Mouse (Mus musculus) C2C12 (cell line): Measurements from ENCODE around the gene Efl1.

Experiments
- CEBPB ChIP-seq: IDR thresholded peaks from one replicate; pipeline ENCODE4 v1.6.1; 2011; ENCODE audit warnings: low read depth, mild to moderate bottlenecking, control low read depth, moderate library complexity
- CTCF ChIP-seq: IDR thresholded peaks from one replicate; pipeline ENCODE4 v1.5.1; 2011; ENCODE audit not compliant: control insufficient read depth, insufficient read depth, insufficient read length
- MAX ChIP-seq: IDR thresholded peaks from one replicate; pipeline ENCODE4 v1.6.1; 2011; ENCODE audit warnings: mild to moderate bottlenecking, control low read depth

DNA sequence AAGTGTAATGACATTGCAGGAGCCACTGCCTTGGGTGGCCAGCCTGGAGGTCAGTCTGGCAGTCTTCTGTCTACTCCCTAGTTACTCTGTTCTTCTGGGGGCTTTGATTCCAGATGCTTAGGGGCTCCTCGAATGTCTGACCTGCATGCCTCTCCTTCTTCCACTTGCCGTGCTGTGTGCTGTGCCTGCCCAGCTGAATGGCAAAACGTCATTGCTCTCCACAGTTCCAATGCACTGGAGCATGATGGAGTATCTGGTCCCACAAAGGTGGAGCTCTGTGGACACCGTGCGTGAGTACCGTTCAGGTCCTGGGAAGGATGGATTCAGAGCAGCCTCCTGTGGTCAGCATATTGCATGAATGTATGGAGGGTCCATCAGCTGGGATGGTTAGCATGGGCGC is 171.1 kb downstream of the Efl1 start:
- no peak for TF ChIP-seq MAX
- no peak for TF ChIP-seq CTCF
- no peak for TF ChIP-seq CEBPB
